Mouse (Mus musculus) bone marrow macrophage, adult 2 months (primary cell): ENCODE data around the gene Cdc42. TPM values are rescaled to one million over a fixed set of nuclear protein-coding genes. Genes with fewer than 3 reads are reported as not detected.

Experiments used
- H3K27ac ChIP-seq: 2 replicates; pipeline ENCODE4 v1.5.1; 2012; ENCODE audit warnings: low read depth, low read length; ENCODE audit not compliant: insufficient read depth
- H3K4me1 ChIP-seq: 2 replicates; pipeline ENCODE4 v1.6.1; 2012; ENCODE audit warnings: low read length; ENCODE audit not compliant: control insufficient read depth, insufficient read depth
- H3K4me3 ChIP-seq: 2 replicates; pipeline ENCODE4 v1.5.1; 2012; ENCODE audit warnings: mild to moderate bottlenecking, low read length, moderate library complexity; ENCODE audit not compliant: insufficient read depth
- CTCF ChIP-seq: IDR thresholded peaks from 2 replicates; pipeline ENCODE4 v1.5.1; 2012; ENCODE audit warnings: low read depth, mild to moderate bottlenecking, low read length, moderate library complexity
- POLR2A ChIP-seq: IDR thresholded peaks from 2 replicates; pipeline ENCODE4 v1.6.1; 2012; ENCODE audit warnings: mild to moderate bottlenecking, low read depth, low read length, borderline replicate concordance
- polyA plus RNA-seq: library from polyadenylated mRNA; stranded (reverse); fragments of >200 nt; gene quantifications from 2 replicates; pipeline ENCODE4 v1.2.4, GENCODE M21; 2012; ENCODE audit not compliant: missing spikeins, insufficient read depth, insufficient read length

The Cdc42 gene
- polyA plus RNA-seq, 1 experiment: 962 TPM

- Histone ChIP-seq H3K4me3 (no peak overlapping the region), H3K4me1 (no peaks in the 10 kb centered on the region), H3K27ac (no peak overlapping the region)
- no peak for TF ChIP-seq POLR2A
- TF ChIP-seq CTCF: no peak
Measured at GRCm38 (mm10) chr4:137324926-137325325, 32.6 kb downstream of the Cdc42 start.

GRCm38 (mm10) chr4:137316027-137316770 is 41.3 kb downstream of the Cdc42 start:
- no peak for TF ChIP-seq POLR2A
- no peak for TF ChIP-seq CTCF
- no peak overlapping the region for H3K4me3 ChIP-seq
- no peaks in the 10 kb centered on the region for H3K4me1 ChIP-seq
- no peak overlapping the region for H3K27ac ChIP-seq

- Histone ChIP-seq H3K4me3 (no peak overlapping the region), H3K27ac (no peak overlapping the region), H3K4me1 (no peaks in the 10 kb centered on the region)
- TF ChIP-seq POLR2A (no peak), CTCF (no peak)
Measured at GRCm38 (mm10) chr4:137315061-137315460, 42.5 kb downstream of the Cdc42 start.

GRCm38 (mm10) chr4:137314561-137314960 is 43.0 kb downstream of the Cdc42 start:
- Histone ChIP-seq H3K4me3 (no peak overlapping the region), H3K4me1 (no peaks in the 10 kb centered on the region), H3K27ac (no peak overlapping the region)
- no peak for TF ChIP-seq CTCF
- no peak for TF ChIP-seq POLR2A

GRCm38 (mm10) chr4:137313511-137313910 is 44.0 kb downstream of the Cdc42 start:
- H3K4me3 ChIP-seq: no peak overlapping the region
- H3K4me1 ChIP-seq: no peaks in the 10 kb centered on the region
- TF ChIP-seq POLR2A (no peak), CTCF (no peak)
- no peak overlapping the region for H3K27ac ChIP-seq

- TF ChIP-seq CTCF (no peak), POLR2A (no peak)
- H3K27ac ChIP-seq: no peak overlapping the region
Measured at GRCm38 (mm10) chr4:137308377-137308776, 49.1 kb downstream of the Cdc42 start.

GRCm38 (mm10) chr4:137306991-137307706 is 50.4 kb downstream of the Cdc42 start:
- TF ChIP-seq CTCF (no peak), POLR2A (no peak)
- Histone ChIP-seq H3K27ac (no peak overlapping the region), H3K4me1 (no peaks in the 10 kb centered on the region), H3K4me3 (no peak overlapping the region)

More at GRCm38 (mm10) chr4:137308377-137308776, 49.1 kb downstream of the Cdc42 start:
- Histone ChIP-seq H3K4me3 (no peak overlapping the region), H3K4me1 (no peaks in the 10 kb centered on the region)

GRCm38 (mm10) chr4:137306577-137306888 is 51.0 kb downstream of the Cdc42 start:
- TF ChIP-seq POLR2A: no peak
- no peak for TF ChIP-seq CTCF
- Histone ChIP-seq H3K4me1 (no peaks in the 10 kb centered on the region), H3K27ac (no peak overlapping the region), H3K4me3 (no peak overlapping the region)

- TF ChIP-seq POLR2A: no peak
- no peak for TF ChIP-seq CTCF
- no peak overlapping the region for H3K27ac ChIP-seq
- H3K4me3 ChIP-seq: no peak overlapping the region
- no peaks in the 10 kb centered on the region for H3K4me1 ChIP-seq
Measured at GRCm38 (mm10) chr4:137305831-137306576, 51.5 kb downstream of the Cdc42 start.
